Mouse (Mus musculus) forebrain, embryonic 13.5 days (tissue): ENCODE data around the gene Gm17660. TPM values are rescaled to one million over a fixed set of nuclear protein-coding genes. Genes with fewer than 3 reads are reported as not detected.

Experiments used
- ATAC-seq: fragments of 200-750 bp; cut with Nextera tagmentation; 2 replicates; pipeline ENCODE4 v1.8.0; 2017
- H3K27ac ChIP-seq: fragments of 300-500 bp; sonication (generic); 2 replicates; pipeline ENCODE4 v1.5.1; 2015; ENCODE audit warnings: inconsistent platforms, mild to moderate bottlenecking, moderate library complexity
- H3K27me3 ChIP-seq: fragments of 300-500 bp; sonication (generic); 2 replicates; pipeline ENCODE4 v1.6.1; 2015; ENCODE audit warnings: mild to moderate bottlenecking, inconsistent platforms
- H3K36me3 ChIP-seq: fragments of 300-500 bp; sonication (generic); 2 replicates; pipeline ENCODE4 v1.6.1; 2015; ENCODE audit warnings: mild to moderate bottlenecking, inconsistent platforms; ENCODE audit not compliant: poor library complexity, severe bottlenecking
- H3K4me1 ChIP-seq: fragments of 300-500 bp; sonication (generic); 2 replicates; pipeline ENCODE4 v1.6.1; 2015; ENCODE audit warnings: inconsistent platforms
- H3K4me2 ChIP-seq: fragments of 300-500 bp; sonication (generic); 2 replicates; pipeline ENCODE4 v1.6.1; 2015; ENCODE audit warnings: inconsistent platforms, mild to moderate bottlenecking, moderate library complexity
- H3K4me3 ChIP-seq: fragments of 300-500 bp; sonication (generic); 2 replicates; pipeline ENCODE4 v1.5.1; 2015; ENCODE audit warnings: mild to moderate bottlenecking, inconsistent platforms
- H3K9ac ChIP-seq: fragments of 300-500 bp; sonication (generic); 2 replicates; pipeline ENCODE4 v1.6.1; 2015; ENCODE audit warnings: mild to moderate bottlenecking, inconsistent platforms
- H3K9me3 ChIP-seq: fragments of 300-500 bp; sonication (generic); replicated peaks from 2 replicates; pipeline ENCODE4 v1.6.1; 2016; ENCODE audit warnings: inconsistent platforms
- WGBS: fragments of 180-500 bp; shearing (Covaris S2); methylation state at CpG from one replicate; pipeline ENCODE4 v1.1.7; 2015; 5-methylcytosine and 5-hydroxymethylcytosine counted together
- polyA plus RNA-seq: library from polyadenylated mRNA; unstranded; fragments of >200 nt; fragmentation: Nextera tagmentation; extraction: Ambion mirVana; gene quantifications from 2 replicates; pipeline ENCODE4 v1.2.1, GENCODE M21; 2015

Gm17660 gene
- polyA plus RNA-seq, 1 experiment from 2014 or later, result not detected

- H3K4me2 ChIP-seq, result no peak overlapping the region
- H3K27me3 ChIP-seq, result no peaks in the 10 kb centered on the region
- H3K4me1 ChIP-seq, result peaks cover 8% of the 10 kb centered on the region
- H3K36me3 ChIP-seq, result no peaks in the 10 kb centered on the region
- no peak overlapping the region for H3K27ac ChIP-seq
- peak; percentile 90 for ATAC-seq
- H3K9me3 ChIP-seq, result no peaks in the 10 kb centered on the region
- no peak overlapping the region for H3K9ac ChIP-seq
- H3K4me3 ChIP-seq, result no peak overlapping the region
- 73% methylated on average over 5 of the region's 5 CpGs for WGBS
Observed at GRCm38 (mm10) chr5:104073602-104074001, 3.8 kb downstream of the Gm17660 start.

GRCm38 (mm10) chr5:104072272-104072886 lies 5.0 kb downstream of the Gm17660 start:
- no peaks in the 10 kb centered on the region for H3K27me3 ChIP-seq
- H3K36me3 ChIP-seq, result no peaks in the 10 kb centered on the region
- WGBS, result 5% methylated on average over 7 of the region's 8 CpGs
- H3K9me3 ChIP-seq, result no peaks in the 10 kb centered on the region
- no peak overlapping the region for H3K4me3 ChIP-seq
- H3K27ac ChIP-seq, result peak overlapping the region; percentile 27; the same call in 1 of the 2 replicates
- ATAC-seq, result peak; percentile 91
- peak overlapping the region; percentile 20; the same call in 1 of the 2 replicates for H3K4me2 ChIP-seq
- H3K9ac ChIP-seq, result no peak overlapping the region
- H3K4me1 ChIP-seq, result peaks cover 8% of the 10 kb centered on the region

GRCm38 (mm10) chr5:104071048-104071447 lies 6.4 kb downstream of the Gm17660 start:
- 77% methylated on average over 4 of the region's 4 CpGs for WGBS
- no peak for ATAC-seq
- H3K27me3 ChIP-seq, result no peaks in the 10 kb centered on the region
- no peaks in the 10 kb centered on the region for H3K9me3 ChIP-seq
- no peak overlapping the region for H3K9ac ChIP-seq
- no peak overlapping the region for H3K4me3 ChIP-seq
- H3K4me1 ChIP-seq, result peaks cover 8% of the 10 kb centered on the region
- H3K4me2 ChIP-seq, result no peak overlapping the region
- no peak overlapping the region for H3K27ac ChIP-seq
- no peaks in the 10 kb centered on the region for H3K36me3 ChIP-seq

GRCm38 (mm10) chr5:104068751-104069150 lies 8.7 kb downstream of the Gm17660 start:
- Histone ChIP-seq H3K9me3 (no peaks in the 10 kb centered on the region), H3K4me2 (no peak overlapping the region), H3K4me3 (no peak overlapping the region), H3K9ac (no peak overlapping the region), H3K4me1 (peaks cover 8% of the 10 kb centered on the region), H3K36me3 (peaks cover 6% of the 10 kb centered on the region), H3K27ac (no peak overlapping the region), H3K27me3 (no peaks in the 10 kb centered on the region)
- ATAC-seq, result no peak
- 94% methylated on average over 7 of the region's 7 CpGs for WGBS

GRCm38 (mm10) chr5:104062773-104063551 lies 14.4 kb downstream of the Gm17660 start:
- ATAC-seq, result no peak
- Histone ChIP-seq H3K36me3 (peaks cover 51% of the 10 kb centered on the region), H3K4me1 (no peaks in the 10 kb centered on the region), H3K4me2 (no peak overlapping the region), H3K4me3 (no peak overlapping the region), H3K27me3 (no peaks in the 10 kb centered on the region), H3K27ac (no peak overlapping the region), H3K9ac (no peak overlapping the region), H3K9me3 (no peaks in the 10 kb centered on the region)
- 81% methylated on average over 11 of the region's 11 CpGs for WGBS

GRCm38 (mm10) chr5:104061936-104062772 lies 15.3 kb downstream of the Gm17660 start:
- no peaks in the 10 kb centered on the region for H3K9me3 ChIP-seq
- H3K4me1 ChIP-seq, result no peaks in the 10 kb centered on the region
- H3K27me3 ChIP-seq, result no peaks in the 10 kb centered on the region
- peaks cover 51% of the 10 kb centered on the region for H3K36me3 ChIP-seq
- no peak overlapping the region for H3K9ac ChIP-seq
- no peak for ATAC-seq
- WGBS, result 81% methylated on average over 13 of the region's 13 CpGs
- H3K4me2 ChIP-seq, result no peak overlapping the region
- no peak overlapping the region for H3K4me3 ChIP-seq
- no peak overlapping the region for H3K27ac ChIP-seq

- H3K9me3 ChIP-seq, result no peaks in the 10 kb centered on the region
- H3K36me3 ChIP-seq, result peaks cover 51% of the 10 kb centered on the region
- H3K4me1 ChIP-seq, result no peaks in the 10 kb centered on the region
- no peak for ATAC-seq
- H3K27me3 ChIP-seq, result no peaks in the 10 kb centered on the region
- WGBS, result 89% methylated on average over 5 of the region's 5 CpGs
- H3K4me2 ChIP-seq, result no peak overlapping the region
- H3K4me3 ChIP-seq, result no peak overlapping the region
- H3K27ac ChIP-seq, result no peak overlapping the region
- no peak overlapping the region for H3K9ac ChIP-seq
Observed at GRCm38 (mm10) chr5:104060429-104060828, 17.0 kb downstream of the Gm17660 start.

- Histone ChIP-seq H3K27me3 (no peaks in the 10 kb centered on the region), H3K4me1 (no peaks in the 10 kb centered on the region), H3K9me3 (no peaks in the 10 kb centered on the region), H3K36me3 (peaks cover 45% of the 10 kb centered on the region), H3K27ac (no peak overlapping the region), H3K4me3 (no peak overlapping the region), H3K4me2 (no peak overlapping the region), H3K9ac (no peak overlapping the region)
- no peak for ATAC-seq
- 76% methylated on average over 9 of the region's 9 CpGs for WGBS
Observed at GRCm38 (mm10) chr5:104059628-104060027, 17.8 kb downstream of the Gm17660 start.

- no peak for ATAC-seq
- Histone ChIP-seq H3K9ac (no peak overlapping the region), H3K9me3 (no peaks in the 10 kb centered on the region), H3K27me3 (no peaks in the 10 kb centered on the region), H3K36me3 (peaks cover 37% of the 10 kb centered on the region), H3K27ac (no peak overlapping the region), H3K4me3 (no peak overlapping the region), H3K4me1 (no peaks in the 10 kb centered on the region), H3K4me2 (no peak overlapping the region)
- 63% methylated on average over 15 of the region's 15 CpGs for WGBS
Observed at GRCm38 (mm10) chr5:104058021-104058420, 19.4 kb downstream of the Gm17660 start.

GRCm38 (mm10) chr5:104056295-104056694 lies 21.1 kb downstream of the Gm17660 start:
- Histone ChIP-seq H3K9ac (no peak overlapping the region), H3K4me2 (no peak overlapping the region), H3K27ac (no peak overlapping the region), H3K4me3 (no peak overlapping the region), H3K27me3 (no peaks in the 10 kb centered on the region), H3K4me1 (no peaks in the 10 kb centered on the region), H3K9me3 (no peaks in the 10 kb centered on the region), H3K36me3 (peaks cover 35% of the 10 kb centered on the region)
- 83% methylated on average over 7 of the region's 7 CpGs for WGBS
- no peak for ATAC-seq

GRCm38 (mm10) chr5:104055816-104056215 lies 21.6 kb downstream of the Gm17660 start:
- no peaks in the 10 kb centered on the region for H3K4me1 ChIP-seq
- no peaks in the 10 kb centered on the region for H3K9me3 ChIP-seq
- no peak overlapping the region for H3K4me2 ChIP-seq
- ATAC-seq, result no peak
- no peaks in the 10 kb centered on the region for H3K27me3 ChIP-seq
- H3K36me3 ChIP-seq, result peaks cover 35% of the 10 kb centered on the region
- no peak overlapping the region for H3K9ac ChIP-seq
- 96% methylated on average over 4 of the region's 4 CpGs for WGBS
- no peak overlapping the region for H3K4me3 ChIP-seq
- no peak overlapping the region for H3K27ac ChIP-seq

- no peaks in the 10 kb centered on the region for H3K27me3 ChIP-seq
- no peak for ATAC-seq
- H3K36me3 ChIP-seq, result peaks cover 30% of the 10 kb centered on the region
- H3K4me3 ChIP-seq, result no peak overlapping the region
- no peaks in the 10 kb centered on the region for H3K9me3 ChIP-seq
- no peak overlapping the region for H3K4me2 ChIP-seq
- no peaks in the 10 kb centered on the region for H3K4me1 ChIP-seq
- H3K9ac ChIP-seq, result no peak overlapping the region
- H3K27ac ChIP-seq, result no peak overlapping the region
- WGBS, result 92% methylated on average over 4 of the region's 4 CpGs
Observed at GRCm38 (mm10) chr5:104054938-104055337, 22.5 kb downstream of the Gm17660 start.
